Mouse (Mus musculus): Measurements from ENCODE around the gene Mrgprg. TPM values are rescaled to one million over a fixed set of nuclear protein-coding genes. Genes with fewer than 3 reads are reported as not detected.

Gene Mrgprg
- total RNA-seq, 2 experiments from 2014 or later, result not detected

Other genes starting within 250 kb of the Mrgprg start
- gene Nap1l4, start 217.9 kb downstream of the Mrgprg start, total RNA-seq (2015; ENCODE audit: low replicate concordance), result 40.7 and 45.1 TPM in 2 replicates
- 89.7 and 118 TPM in 2 replicates for gene Nap1l4, start 217.9 kb downstream of the Mrgprg start, total RNA-seq (2017; ENCODE audit: low replicate concordance)
- gene Cars, start 166.9 kb downstream of the Mrgprg start, total RNA-seq (2015; ENCODE audit: low replicate concordance), result 60.9 and 87.4 TPM in 2 replicates
- 120 and 157 TPM in 2 replicates for gene Cars, start 166.9 kb downstream of the Mrgprg start, total RNA-seq (2017; ENCODE audit: low replicate concordance)
- gene Tnfrsf26, start 138.3 kb downstream of the Mrgprg start, total RNA-seq (2015; ENCODE audit: low replicate concordance), result 3.5 and 5.2 TPM in 2 replicates
- gene Tnfrsf26, start 138.3 kb downstream of the Mrgprg start, total RNA-seq (2017; ENCODE audit: low replicate concordance), result 4.2 and 4.4 TPM in 2 replicates
- gene Tnfrsf22, start 117.3 kb downstream of the Mrgprg start, total RNA-seq (2015; ENCODE audit: low replicate concordance), result 1.7 and 3.7 TPM in 2 replicates
- 0.34 TPM in 1 of 2 replicates, not detected in the other for gene Tnfrsf22, start 117.3 kb downstream of the Mrgprg start, total RNA-seq (2017; ENCODE audit: low replicate concordance)
- gene Tnfrsf23, start 81.1 kb downstream of the Mrgprg start, total RNA-seq (2015; ENCODE audit: low replicate concordance), result 3.3 and 4.0 TPM in 2 replicates
- gene Tnfrsf23, start 81.1 kb downstream of the Mrgprg start, total RNA-seq (2017; ENCODE audit: low replicate concordance), result 0.28 TPM in 1 of 2 replicates, not detected in the other
- gene Osbpl5, start 10.0 kb downstream of the Mrgprg start, total RNA-seq (2015; ENCODE audit: low replicate concordance), result not detected in 2 replicates
- gene Osbpl5, start 10.0 kb downstream of the Mrgprg start, total RNA-seq (2017; ENCODE audit: low replicate concordance), result 0.56 and 0.60 TPM in 2 replicates
- not detected in 2 replicates for gene Mrgpre, start 17.5 kb upstream of the Mrgprg start, total RNA-seq (2015; ENCODE audit: low replicate concordance)
- gene Mrgpre, start 17.5 kb upstream of the Mrgprg start, total RNA-seq (2017; ENCODE audit: low replicate concordance), result not detected in 2 replicates
- gene Nadsyn1, start 55.9 kb upstream of the Mrgprg start, total RNA-seq (2015; ENCODE audit: low replicate concordance), result 0.77 TPM in 1 of 2 replicates, not detected in the other
- gene Nadsyn1, start 55.9 kb upstream of the Mrgprg start, total RNA-seq (2017; ENCODE audit: low replicate concordance), result 0.98 and 1.3 TPM in 2 replicates
- 2.1 and 6.7 TPM in 2 replicates for gene Dhcr7, start 56.2 kb upstream of the Mrgprg start, total RNA-seq (2015; ENCODE audit: low replicate concordance)
- 0.84 and 5.2 TPM in 2 replicates for gene Dhcr7, start 56.2 kb upstream of the Mrgprg start, total RNA-seq (2017; ENCODE audit: low replicate concordance)
- not detected in 2 replicates for gene Gm498, start 99.8 kb upstream of the Mrgprg start, total RNA-seq (2015; ENCODE audit: low replicate concordance)
- gene Gm498, start 99.8 kb upstream of the Mrgprg start, total RNA-seq (2017; ENCODE audit: low replicate concordance), result not detected in 2 replicates
- not detected in 2 replicates for gene Shank2, start 234.9 kb upstream of the Mrgprg start, total RNA-seq (2015; ENCODE audit: low replicate concordance)
- gene Shank2, start 234.9 kb upstream of the Mrgprg start, total RNA-seq (2017; ENCODE audit: low replicate concordance), result not detected in 2 replicates